Mouse (Mus musculus) CH12.LX (cell line): Measurements from ENCODE around the gene Ppp2r5d.
A peak's percentile ranks its signal among the peaks of the same experiment; 100 is the strongest.

Experiments
- CHD1 ChIP-seq: IDR thresholded peaks from 2 replicates; pipeline ENCODE4 v1.6.1; 2012; ENCODE audit warnings: low read depth, low read length, improper control_type of control experiment, inconsistent platforms
- CHD2 ChIP-seq: IDR thresholded peaks from 2 replicates; pipeline ENCODE4 v1.6.1; 2011; ENCODE audit warnings: low read length, improper control_type of control experiment
- CTCF ChIP-seq, 2 experiments: IDR thresholded peaks in 1 of 2; conservative IDR thresholded peaks in 1 of 2; 2 replicates each; pipeline ENCODE4 v1.5.1; 2011 to 2012; ENCODE audit warnings: low read depth in 2 of 2, low read length in 2 of 2, improper control_type of control experiment in 1 of 2, inconsistent platforms in 1 of 2, mild to moderate bottlenecking in 1 of 2, moderate library complexity in 1 of 2
- GABPA ChIP-seq: IDR thresholded peaks from 2 replicates; pipeline ENCODE4 v1.6.1; 2012; ENCODE audit warnings: low read depth, low read length, improper control_type of control experiment, inconsistent platforms; ENCODE audit not compliant: insufficient replicate concordance
- JUN ChIP-seq: IDR thresholded peaks from 2 replicates; pipeline ENCODE4 v1.6.1; 2011; ENCODE audit warnings: low read depth, mild to moderate bottlenecking, low read length, improper control_type of control experiment, moderate library complexity; ENCODE audit not compliant: insufficient read depth
- MAX ChIP-seq: IDR thresholded peaks from 2 replicates; pipeline ENCODE4 v1.6.1; 2011; ENCODE audit warnings: low read length, improper control_type of control experiment
- POLR2A ChIP-seq: IDR thresholded peaks from 2 replicates; pipeline ENCODE4 v1.6.1; 2011; ENCODE audit warnings: low read depth, mild to moderate bottlenecking, improper control_type of control experiment, low read length
- RCOR1 ChIP-seq: conservative IDR thresholded peaks from 2 replicates; pipeline ENCODE4 v1.6.1; 2012; ENCODE audit warnings: low read depth, mild to moderate bottlenecking, inconsistent platforms, low read length, improper control_type of control experiment
- TCF12 ChIP-seq: IDR thresholded peaks from 2 replicates; pipeline ENCODE4 v1.6.1; 2014; ENCODE audit warnings: low read depth, mild to moderate bottlenecking, inconsistent platforms, low read length, improper control_type of control experiment
- USF1 ChIP-seq: IDR thresholded peaks from 2 replicates; pipeline ENCODE4 v1.6.1; 2014; ENCODE audit warnings: low read depth, mild to moderate bottlenecking, inconsistent platforms, low read length, improper control_type of control experiment
- USF2 ChIP-seq: conservative IDR thresholded peaks from 2 replicates; pipeline ENCODE4 v1.6.1; 2011; ENCODE audit warnings: low read depth, low read length, improper control_type of control experiment
- ZC3H11A ChIP-seq: IDR thresholded peaks from 2 replicates; pipeline ENCODE4 v1.6.1; 2012; ENCODE audit warnings: low read depth, mild to moderate bottlenecking, inconsistent platforms, low read length, improper control_type of control experiment
- ZNF384 ChIP-seq: IDR thresholded peaks from 2 replicates; pipeline ENCODE4 v1.6.1; 2012; ENCODE audit warnings: low read depth, low read length, improper control_type of control experiment, inconsistent platforms

DNA sequence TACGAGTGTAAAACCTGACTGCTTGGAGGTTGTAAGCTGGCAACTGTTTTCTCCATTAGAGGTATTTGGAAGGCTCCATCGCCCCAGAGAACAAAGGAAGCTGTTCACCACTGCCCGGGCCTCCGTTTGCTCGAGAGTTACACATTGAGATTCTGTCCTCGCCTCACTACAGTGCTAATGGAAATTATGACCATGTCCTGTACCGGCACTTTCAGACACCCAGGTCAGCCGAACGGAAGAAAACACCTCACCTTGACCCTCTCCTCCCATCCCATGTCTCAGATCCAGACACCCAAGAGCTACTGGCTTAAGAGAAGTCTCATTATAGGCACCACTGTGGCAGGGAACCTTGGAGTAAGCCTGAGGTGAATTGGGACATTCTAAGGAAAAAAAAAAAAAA lies 8.9 kb upstream of the Ppp2r5d start:
- TF ChIP-seq MAX, result no peak
- TF ChIP-seq USF1, result no peak
- no peak for TF ChIP-seq ZNF384
- TF ChIP-seq POLR2A, result 0 out of 2 replicates have a peak, but pooled peaks have one; percentile 9
- TF ChIP-seq CTCF (conservative IDR thresholded peaks at IDR 0.05 in 1 of 2, IDR thresholded peaks at IDR 0.05 in 1 of 2; ENCODE audit: low read depth in 2 of 2, low read length in 2 of 2), result no peak
- TF ChIP-seq ZC3H11A, result no peak
- TF ChIP-seq TCF12, result no peak
- TF ChIP-seq CHD1, result no peak
- TF ChIP-seq RCOR1, result no peak
- no peak for TF ChIP-seq CHD2
- TF ChIP-seq JUN, result peak; percentile 74
- no peak for TF ChIP-seq USF2
- no peak for TF ChIP-seq GABPA
